Mouse (Mus musculus) liver, embryonic 11.5 days (tissue): Measurements from ENCODE around the gene Gga3. TPM values are rescaled to one million over a fixed set of nuclear protein-coding genes. Genes with fewer than 3 reads are reported as not detected.
A peak's percentile ranks its signal among the peaks of the same experiment; 100 is the strongest.

ENCODE experiments used
- ATAC-seq: fragments of 200-750 bp; cut with Nextera tagmentation; replicated peaks from 2 replicates; pipeline ENCODE4 v1.8.0; 2017; ENCODE audit warnings: moderate number of reproducible peaks, mild to moderate bottlenecking, moderate TSS enrichment, moderate library complexity; ENCODE audit not compliant: low FRiP score
- DNase-seq: peaks from one replicate; pipeline ENCODE4 v3.0.0-alpha.2; 2017; ENCODE audit warnings: low spot score
- H3K27ac ChIP-seq: fragments of 300-500 bp; sonication (generic); 2 replicates; pipeline ENCODE4 v1.5.1; 2014; ENCODE audit warnings: mild to moderate bottlenecking, low read depth, low read length, control low read depth
- H3K27me3 ChIP-seq: fragments of 300-500 bp; sonication (generic); replicated peaks from 2 replicates; pipeline ENCODE4 v1.6.1; 2014; ENCODE audit warnings: low read length, mixed read lengths; ENCODE audit not compliant: control insufficient read depth, insufficient read depth
- H3K36me3 ChIP-seq: fragments of 300-500 bp; sonication (generic); 2 replicates; pipeline ENCODE4 v1.6.1; 2014; ENCODE audit warnings: mild to moderate bottlenecking, low read length, moderate library complexity, mixed read lengths; ENCODE audit not compliant: control insufficient read depth, insufficient read depth
- H3K4me1 ChIP-seq: fragments of 300-500 bp; sonication (generic); replicated peaks from 2 replicates; pipeline ENCODE4 v1.6.1; 2014; ENCODE audit warnings: low read length, mixed read lengths; ENCODE audit not compliant: control insufficient read depth, insufficient read depth
- H3K4me2 ChIP-seq: fragments of 300-500 bp; sonication (generic); 2 replicates; pipeline ENCODE4 v1.6.1; 2014; ENCODE audit warnings: mild to moderate bottlenecking, control low read depth, moderate library complexity
- H3K4me3 ChIP-seq: fragments of 300-500 bp; sonication (generic); 2 replicates; pipeline ENCODE4 v1.5.1; 2014; ENCODE audit warnings: low read depth, low read length, control low read depth
- H3K9ac ChIP-seq: fragments of 300-500 bp; sonication (generic); 2 replicates; pipeline ENCODE4 v1.6.1; 2014; ENCODE audit warnings: low read depth, low read length, control low read depth
- H3K9me3 ChIP-seq: fragments of 300-500 bp; sonication (generic); 2 replicates; pipeline ENCODE4 v1.6.1; 2016; ENCODE audit warnings: low read length, inconsistent platforms, mixed read lengths; ENCODE audit not compliant: control insufficient read depth
- WGBS: fragments of 180-500 bp; shearing (Covaris S2); extraction: QIAGEN DNeasy Blood & Tissue Kit; methylation state at CpG from one replicate; pipeline ENCODE4 v1.1.7; 2014; 5-methylcytosine and 5-hydroxymethylcytosine counted together
- polyA plus RNA-seq: library from polyadenylated mRNA; unstranded; fragments of >200 nt; fragmentation: Nextera tagmentation; extraction: Ambion mirVana; gene quantifications from 2 replicates; pipeline ENCODE4 v1.2.1, GENCODE M21; 2014

Gga3 gene
- polyA plus RNA-seq, 1 experiment from 2014 or later = 23.6 TPM

GRCm38 (mm10) chr11:115564961-115565360 lies 38.9 kb downstream of the Gga3 start:
- H3K27me3 ChIP-seq = no peaks in the 10 kb centered on the region
- H3K4me1 ChIP-seq = peaks cover 7% of the 10 kb centered on the region
- H3K9ac ChIP-seq = peak overlapping the region; percentile 85
- WGBS = 12% methylated on average over 7 of the region's 7 CpGs
- no peak overlapping the region for H3K27ac ChIP-seq
- H3K9me3 ChIP-seq = no peaks in the 10 kb centered on the region
- H3K4me2 ChIP-seq = peak overlapping the region; percentile 86
- peaks cover 37% of the 10 kb centered on the region for H3K36me3 ChIP-seq
- ATAC-seq = no peak
- peak overlapping the region; percentile 82 for H3K4me3 ChIP-seq
- DNase-seq = no peak

- peak within 1 kb of the TSS; percentile 86 for H3K4me2 ChIP-seq
- peak within 1 kb of the TSS; percentile 85 for H3K9ac ChIP-seq
- H3K9me3 ChIP-seq = no peaks in the 10 kb centered on the region
- WGBS = under 1% methylated on average over 42 of the region's 42 CpGs
- peaks cover 7% of the 10 kb centered on the region for H3K4me1 ChIP-seq
- H3K4me3 ChIP-seq = peak within 1 kb of the TSS; percentile 82
- DNase-seq (peak; percentile 100), ATAC-seq (peak; percentile 93)
- peaks cover 30% of the 10 kb centered on the region for H3K36me3 ChIP-seq
- H3K27me3 ChIP-seq = no peaks in the 10 kb centered on the region
- peak within 1 kb of the TSS; percentile 70 for H3K27ac ChIP-seq
Measured at GRCm38 (mm10) chr11:115564064-115564809, 39.6 kb downstream of the Gga3 start, which contains the start of gene Nup85. Gene Nup85, plus strand, starts transcription at chr11:115564434.

GRCm38 (mm10) chr11:115563406-115563805 lies 40.4 kb downstream of the Gga3 start:
- Histone ChIP-seq H3K4me2 (peak overlapping the region; percentile 86), H3K27me3 (no peaks in the 10 kb centered on the region), H3K9me3 (no peaks in the 10 kb centered on the region), H3K27ac (peak overlapping the region; percentile 70), H3K9ac (peak overlapping the region; percentile 62), H3K4me1 (peaks cover 7% of the 10 kb centered on the region), H3K4me3 (peak overlapping the region; percentile 82), H3K36me3 (peaks cover 24% of the 10 kb centered on the region)
- 34% methylated on average over 4 of the region's 4 CpGs for WGBS
- DNase-seq (no peak), ATAC-seq (peak; percentile 61; the same call in 1 of the 2 replicates)

- no peaks in the 10 kb centered on the region for H3K27me3 ChIP-seq
- DNase-seq = no peak
- ATAC-seq = no peak
- WGBS = 75% methylated on average over 17 of the region's 17 CpGs
- no peaks in the 10 kb centered on the region for H3K4me1 ChIP-seq
- no peaks in the 10 kb centered on the region for H3K36me3 ChIP-seq
- H3K27ac ChIP-seq = no peak overlapping the region
- H3K9me3 ChIP-seq = no peaks in the 10 kb centered on the region
- no peak overlapping the region for H3K9ac ChIP-seq
- no peak overlapping the region for H3K4me3 ChIP-seq
- H3K4me2 ChIP-seq = no peak overlapping the region
Measured at GRCm38 (mm10) chr11:115555717-115556116, 48.1 kb downstream of the Gga3 start.

- DNase-seq (no peak), ATAC-seq (no peak)
- H3K4me1 ChIP-seq = no peaks in the 10 kb centered on the region
- no peaks in the 10 kb centered on the region for H3K9me3 ChIP-seq
- no peak overlapping the region for H3K4me3 ChIP-seq
- H3K36me3 ChIP-seq = no peaks in the 10 kb centered on the region
- WGBS = 61% methylated on average over 4 of the region's 4 CpGs
- no peak overlapping the region for H3K27ac ChIP-seq
- no peaks in the 10 kb centered on the region for H3K27me3 ChIP-seq
- no peak overlapping the region for H3K4me2 ChIP-seq
- no peak overlapping the region for H3K9ac ChIP-seq
Measured at GRCm38 (mm10) chr11:115552783-115553182, 51.1 kb downstream of the Gga3 start.

- 67% methylated on average over 4 of the region's 4 CpGs for WGBS
- DNase-seq (no peak), ATAC-seq (no peak)
- H3K4me2 ChIP-seq = no peak overlapping the region
- no peaks in the 10 kb centered on the region for H3K4me1 ChIP-seq
- no peak overlapping the region for H3K27ac ChIP-seq
- no peaks in the 10 kb centered on the region for H3K27me3 ChIP-seq
- H3K4me3 ChIP-seq = no peak overlapping the region
- no peak overlapping the region for H3K9ac ChIP-seq
- no peaks in the 10 kb centered on the region for H3K9me3 ChIP-seq
- no peaks in the 10 kb centered on the region for H3K36me3 ChIP-seq
Measured at GRCm38 (mm10) chr11:115543571-115543970, 60.3 kb downstream of the Gga3 start.

GRCm38 (mm10) chr11:115538045-115538444 lies 65.8 kb downstream of the Gga3 start:
- WGBS = 48% methylated on average over 2 of the region's 2 CpGs
- no peak overlapping the region for H3K4me2 ChIP-seq
- H3K27ac ChIP-seq = no peak overlapping the region
- ATAC-seq = no peak
- H3K9ac ChIP-seq = no peak overlapping the region
- H3K4me3 ChIP-seq = no peak overlapping the region
- H3K9me3 ChIP-seq = no peaks in the 10 kb centered on the region
- DNase-seq = no peak
- H3K36me3 ChIP-seq = peaks cover 11% of the 10 kb centered on the region
- peaks cover 19% of the 10 kb centered on the region for H3K4me1 ChIP-seq
- no peaks in the 10 kb centered on the region for H3K27me3 ChIP-seq

- Histone ChIP-seq H3K9me3 (no peaks in the 10 kb centered on the region), H3K4me1 (peaks cover 21% of the 10 kb centered on the region), H3K27me3 (no peaks in the 10 kb centered on the region), H3K27ac (peak overlapping the region; percentile 100), H3K4me2 (peak overlapping the region; percentile 88), H3K36me3 (peaks cover 20% of the 10 kb centered on the region), H3K9ac (peak overlapping the region; percentile 20), H3K4me3 (peak overlapping the region; percentile 99; the same call in 1 of the 2 replicates)
- DNase-seq = no peak
- ATAC-seq = no peak
- WGBS = 88% methylated on average over 10 of the region's 10 CpGs
Measured at GRCm38 (mm10) chr11:115536856-115537568, 66.8 kb downstream of the Gga3 start.
